Comparison of ENCODE assay signal across 8 mouse cellular contexts in the genomic region with DNA sequence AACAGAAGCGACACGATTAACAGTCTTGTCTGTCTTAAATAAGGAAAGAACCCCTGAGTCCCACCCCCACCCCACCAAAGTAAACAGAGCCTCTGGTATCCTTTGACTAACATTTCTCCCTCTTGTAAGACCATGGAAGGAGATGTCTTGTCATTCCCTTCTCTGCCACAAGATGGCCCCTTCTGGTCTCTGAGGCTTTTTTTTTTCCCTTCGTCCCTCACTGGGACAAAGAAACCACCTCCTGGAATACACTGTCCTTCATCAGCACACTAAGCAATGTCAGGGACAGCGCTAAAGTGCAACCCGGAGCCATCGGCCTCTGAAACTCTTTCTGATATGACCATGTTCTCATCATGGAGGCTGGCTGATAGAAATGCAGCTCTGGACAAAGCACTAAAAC.
DNase-seq lines count a peak whose midpoint lies in the region; ATAC-seq and TF ChIP-seq lines count a peak whose summit lies in the region.
"Had no signal": no experiment of that assay in that cellular context is flagged by ENCODE, and none has a peak within 500 bp of the region (broad histone marks: within the 10 kb centered on the region; RNA-seq: fewer than 3 reads in every experiment).

No protein-coding gene starts in this region.

- H3K9me3 ChIP-seq in embryonic facial prominence, embryonic 14.5 days (ENCODE audit: control insufficient read depth, low read length): no peaks in the 10 kb centered on the region
- no peaks in the 10 kb centered on the region for H3K9me3 ChIP-seq in hindbrain, embryonic 13.5 days
- H3K9me3 ChIP-seq in limb, embryonic 14.5 days (ENCODE audit: control insufficient read depth, low read length): no peaks in the 10 kb centered on the region
- no peaks in the 10 kb centered on the region for H3K9me3 ChIP-seq in neural tube, embryonic 13.5 days

- peak; percentile 52 for DNase-seq in thymus, adult 2 months
- DNase-seq in thymus, adult 18-20 months: no peak
- peak; percentile 86 for DNase-seq in embryonic facial prominence, embryonic 14.5 days (ENCODE audit: low spot score)
- DNase-seq in limb, embryonic 14.5 days (ENCODE audit: low spot score): peak; percentile 63

- H3K36me3 ChIP-seq in thymus, adult 2 months (ENCODE audit: control insufficient read depth, insufficient read depth, low read length): no peaks in the 10 kb centered on the region
- 0 out of 2 replicates have a peak, but pooled peaks cover 13% of the 10 kb centered on the region for H3K36me3 ChIP-seq in embryonic facial prominence, embryonic 14.5 days (ENCODE audit: control insufficient read depth, insufficient read depth, low read length)
- peaks cover 77% of the 10 kb centered on the region for H3K36me3 ChIP-seq in hindbrain, embryonic 13.5 days
- 0 out of 2 replicates have a peak, but pooled peaks cover 3% of the 10 kb centered on the region for H3K36me3 ChIP-seq in limb, embryonic 14.5 days (ENCODE audit: control insufficient read depth, insufficient read depth, low read length)
- H3K36me3 ChIP-seq in neural tube, embryonic 13.5 days: peaks cover 83% of the 10 kb centered on the region

- H3K4me3 ChIP-seq in thymus, adult 2 months (ENCODE audit: control insufficient read depth, insufficient read depth, low read length): no peak overlapping the region
- no peak overlapping the region for H3K4me3 ChIP-seq in bone marrow macrophage, adult 2 months (ENCODE audit: insufficient read depth, low read length)
- H3K4me3 ChIP-seq in embryonic facial prominence, embryonic 14.5 days (ENCODE audit: low read depth, low read length): no peak overlapping the region
- H3K4me3 ChIP-seq in hindbrain, embryonic 13.5 days: no peak overlapping the region
- H3K4me3 ChIP-seq in limb, embryonic 14.5 days (replicated peaks; ENCODE audit: low read length): no peak overlapping the region
- no peak overlapping the region for H3K4me3 ChIP-seq in neural tube, embryonic 13.5 days
- H3K4me3 ChIP-seq: myocyte had no signal

- H3K27ac ChIP-seq in thymus, adult 2 months (ENCODE audit: control insufficient read depth, insufficient read depth, low read length): no peak overlapping the region
- no peak overlapping the region for H3K27ac ChIP-seq in bone marrow macrophage, adult 2 months (ENCODE audit: insufficient read depth, low read depth, low read length)
- no peak overlapping the region for H3K27ac ChIP-seq in embryonic facial prominence, embryonic 14.5 days (replicated peaks; ENCODE audit: low read depth, low read length)
- H3K27ac ChIP-seq in hindbrain, embryonic 13.5 days: peak overlapping the region; percentile 80
- no peak overlapping the region for H3K27ac ChIP-seq in limb, embryonic 14.5 days (replicated peaks; ENCODE audit: low read depth, low read length)
- H3K27ac ChIP-seq in neural tube, embryonic 13.5 days (replicated peaks): peak overlapping the region; percentile 72

- H3K27me3 ChIP-seq in thymus, adult 2 months (ENCODE audit: control insufficient read depth, insufficient read depth, low read length): no peaks in the 10 kb centered on the region
- H3K27me3 ChIP-seq in embryonic facial prominence, embryonic 14.5 days (replicated peaks; ENCODE audit: control insufficient read depth, insufficient read depth, low read length): no peaks in the 10 kb centered on the region
- H3K27me3 ChIP-seq in hindbrain, embryonic 13.5 days: no peaks in the 10 kb centered on the region
- H3K27me3 ChIP-seq in limb, embryonic 14.5 days (ENCODE audit: control insufficient read depth, insufficient read depth, low read length): no peaks in the 10 kb centered on the region
- H3K27me3 ChIP-seq in neural tube, embryonic 13.5 days: no peaks in the 10 kb centered on the region

- TF ChIP-seq POLR2A in thymus, adult 2 months (IDR thresholded peaks at IDR 0.05; ENCODE audit: control insufficient read depth, extremely low read depth, insufficient read depth, low read length, poor library complexity): no peak
- no peak for TF ChIP-seq POLR2A in bone marrow macrophage, adult 2 months (IDR thresholded peaks at IDR 0.05; ENCODE audit: borderline replicate concordance, low read depth, low read length)
- no peak for TF ChIP-seq POLR2A in limb, embryonic 14.5 days (IDR thresholded peaks at IDR 0.05; ENCODE audit: borderline replicate concordance, extremely low read depth, insufficient read depth, insufficient read length)

- no peak overlapping the region for H3K9ac ChIP-seq in embryonic facial prominence, embryonic 14.5 days (ENCODE audit: low read depth, low read length)
- no peak overlapping the region for H3K9ac ChIP-seq in hindbrain, embryonic 13.5 days
- no peak overlapping the region for H3K9ac ChIP-seq in limb, embryonic 14.5 days (ENCODE audit: low read depth, low read length, severe bottlenecking)
- H3K9ac ChIP-seq in neural tube, embryonic 13.5 days: peak overlapping the region; percentile 43; the same call in 1 of the 2 replicates

- no peaks in the 10 kb centered on the region for H3K4me1 ChIP-seq in thymus, adult 2 months (replicated peaks; ENCODE audit: control insufficient read depth, insufficient read depth, low read length)
- H3K4me1 ChIP-seq in bone marrow macrophage, adult 2 months (ENCODE audit: control insufficient read depth, insufficient read depth, low read length): no peaks in the 10 kb centered on the region
- H3K4me1 ChIP-seq in embryonic facial prominence, embryonic 14.5 days (ENCODE audit: control insufficient read depth, insufficient read depth, low read length): peaks cover 13% of the 10 kb centered on the region
- peaks cover 41% of the 10 kb centered on the region for H3K4me1 ChIP-seq in hindbrain, embryonic 13.5 days (replicated peaks)
- H3K4me1 ChIP-seq in limb, embryonic 14.5 days (ENCODE audit: control insufficient read depth, insufficient read depth, low read length): peaks cover 12% of the 10 kb centered on the region
- H3K4me1 ChIP-seq in neural tube, embryonic 13.5 days (replicated peaks): peaks cover 18% of the 10 kb centered on the region

- TF ChIP-seq CTCF in thymus, adult 2 months (IDR thresholded peaks at IDR 0.05; ENCODE audit: borderline replicate concordance, control insufficient read depth, extremely low read depth, insufficient read depth, low read length, poor library complexity): no peak
- peak; percentile 40; the same call in 1 of the 2 replicates for TF ChIP-seq CTCF in bone marrow macrophage, adult 2 months (IDR thresholded peaks at IDR 0.05; ENCODE audit: low read depth, low read length)

- ATAC-seq in embryonic facial prominence, embryonic 14.5 days (ENCODE audit: low read depth): no peak
- ATAC-seq in hindbrain, embryonic 13.5 days (ENCODE audit: low FRiP score): no peak
- no peak for ATAC-seq in limb, embryonic 14.5 days (ENCODE audit: low FRiP score, low read depth)
- 0 out of 2 replicates have a peak, but pooled peaks have one; percentile 28 for ATAC-seq in neural tube, embryonic 13.5 days (ENCODE audit: low read depth)

- 69% methylated on average over 6 of the region's 6 CpGs for WGBS in thymus, adult 2 months
- 40% methylated on average over 6 of the region's 6 CpGs for WGBS in embryonic facial prominence, embryonic 14.5 days
- 43% methylated on average over 6 of the region's 6 CpGs for WGBS in hindbrain, embryonic 13.5 days
- 61% methylated on average over 6 of the region's 6 CpGs for WGBS in limb, embryonic 14.5 days
- WGBS in neural tube, embryonic 13.5 days: 48% methylated on average over 6 of the region's 6 CpGs

- H3K4me2 ChIP-seq in embryonic facial prominence, embryonic 14.5 days (ENCODE audit: low read depth, low read length): no peak overlapping the region
- no peak overlapping the region for H3K4me2 ChIP-seq in hindbrain, embryonic 13.5 days
- H3K4me2 ChIP-seq in limb, embryonic 14.5 days (replicated peaks; ENCODE audit: low read depth, low read length, severe bottlenecking): no peak overlapping the region
- no peak overlapping the region for H3K4me2 ChIP-seq in neural tube, embryonic 13.5 days

Comparison
In these comparisons a context has a peak if more than half of its experiments do, and no peak if none do; other contexts are left out.
1. DNase-seq: peak in thymus, adult 2 months (single experiment), embryonic facial prominence, embryonic 14.5 days (single experiment) and limb, embryonic 14.5 days (single experiment); none in thymus, adult 18-20 months (0 of 2).
2. H3K27ac ChIP-seq: peak in hindbrain, embryonic 13.5 days (single experiment) and neural tube, embryonic 13.5 days (single experiment); none in thymus, adult 2 months (single experiment), bone marrow macrophage, adult 2 months (single experiment), embryonic facial prominence, embryonic 14.5 days (single experiment) and limb, embryonic 14.5 days (single experiment).